Mouse (Mus musculus) induced T-regulatory cell, adult 2 months (primary cell): Measurements from ENCODE around the gene Nudt3.
"Not testable (repeated sequence)": the region's sequence is repeated elsewhere in the genome, so short reads cannot be mapped to it uniquely, and the experiment has no call there.

Source experiments
- DNase-seq: peaks from one replicate; pipeline ENCODE4 v3.0.0-alpha.2; 2012; ENCODE audit warnings: low read depth

Nudt3 gene

DNA sequence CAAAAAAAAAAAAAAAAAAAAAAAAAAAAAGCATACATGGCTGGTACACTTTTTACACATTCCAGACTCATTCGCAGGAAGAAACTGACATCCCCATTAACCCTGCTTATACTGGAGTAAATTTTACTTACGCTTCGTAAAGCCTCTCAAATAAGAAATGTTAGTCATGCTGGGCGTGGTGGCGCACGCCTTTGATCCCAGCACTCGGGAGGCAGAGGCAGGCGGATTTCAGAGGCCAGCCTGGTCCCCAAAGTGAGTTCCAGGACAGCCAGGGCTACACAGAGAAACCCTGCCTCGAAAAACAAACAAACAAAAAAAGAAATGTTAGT lies 12.2 kb upstream of the Nudt3 start:
- DNase-seq = not testable (repeated sequence)

GRCm38 (mm10) chr17:27634871-27635574 lies 11.7 kb upstream of the Nudt3 start, which contains the start of gene RPS10-NUDT3:
RPS10-NUDT3 (minus strand) TSS chr17:27635222.
- peak; percentile 96 for DNase-seq

GRCm38 (mm10) chr17:27629249-27630020 lies 6.1 kb upstream of the Nudt3 start:
- DNase-seq = peak; percentile 88

DNA sequence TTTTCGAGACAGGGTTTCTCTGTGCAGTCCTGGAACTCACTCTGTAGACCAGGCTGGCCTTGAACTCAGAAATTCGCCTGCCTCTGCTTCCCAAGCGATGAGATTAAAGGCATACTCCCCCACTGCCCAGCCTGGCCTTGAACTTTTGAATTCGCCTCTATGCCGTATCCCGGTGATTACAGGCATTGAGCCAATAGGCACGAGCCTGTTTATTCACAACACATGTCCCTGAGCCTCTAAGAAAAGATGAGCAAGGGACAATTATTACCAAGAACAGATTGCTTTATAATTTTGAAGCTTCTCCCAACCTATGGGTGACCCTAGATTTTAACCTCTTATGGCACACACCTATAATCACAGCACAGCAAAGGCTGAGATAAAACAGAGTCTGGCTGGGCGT lies 5.1 kb upstream of the Nudt3 start:
- no peak for DNase-seq

DNA sequence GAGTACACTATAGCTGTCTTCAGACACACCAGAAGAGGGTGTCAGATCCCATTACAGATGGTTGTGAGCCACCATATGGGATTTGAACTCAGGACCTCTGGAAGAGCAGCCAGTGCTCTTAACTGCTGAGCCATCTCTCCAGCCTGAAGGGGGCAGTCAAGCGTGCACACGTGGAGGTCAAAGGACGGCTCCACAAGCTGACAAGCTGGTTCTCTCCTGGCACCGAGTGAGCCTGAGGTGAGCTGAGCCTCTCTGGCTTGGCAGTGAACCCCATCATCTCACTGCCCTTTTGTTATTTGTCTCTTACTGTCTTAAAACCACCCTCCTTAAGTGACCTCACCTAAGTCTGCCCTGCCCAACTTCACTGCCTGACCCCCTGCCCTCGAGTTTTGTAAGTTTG lies 4.2 kb upstream of the Nudt3 start:
- DNase-seq = peak; percentile 52

GRCm38 (mm10) chr17:27626681-27627080 lies 3.4 kb upstream of the Nudt3 start:
- no peak for DNase-seq

- DNase-seq = no peak
Measured at GRCm38 (mm10) chr17:27625455-27626251, 2.4 kb upstream of the Nudt3 start.

DNA sequence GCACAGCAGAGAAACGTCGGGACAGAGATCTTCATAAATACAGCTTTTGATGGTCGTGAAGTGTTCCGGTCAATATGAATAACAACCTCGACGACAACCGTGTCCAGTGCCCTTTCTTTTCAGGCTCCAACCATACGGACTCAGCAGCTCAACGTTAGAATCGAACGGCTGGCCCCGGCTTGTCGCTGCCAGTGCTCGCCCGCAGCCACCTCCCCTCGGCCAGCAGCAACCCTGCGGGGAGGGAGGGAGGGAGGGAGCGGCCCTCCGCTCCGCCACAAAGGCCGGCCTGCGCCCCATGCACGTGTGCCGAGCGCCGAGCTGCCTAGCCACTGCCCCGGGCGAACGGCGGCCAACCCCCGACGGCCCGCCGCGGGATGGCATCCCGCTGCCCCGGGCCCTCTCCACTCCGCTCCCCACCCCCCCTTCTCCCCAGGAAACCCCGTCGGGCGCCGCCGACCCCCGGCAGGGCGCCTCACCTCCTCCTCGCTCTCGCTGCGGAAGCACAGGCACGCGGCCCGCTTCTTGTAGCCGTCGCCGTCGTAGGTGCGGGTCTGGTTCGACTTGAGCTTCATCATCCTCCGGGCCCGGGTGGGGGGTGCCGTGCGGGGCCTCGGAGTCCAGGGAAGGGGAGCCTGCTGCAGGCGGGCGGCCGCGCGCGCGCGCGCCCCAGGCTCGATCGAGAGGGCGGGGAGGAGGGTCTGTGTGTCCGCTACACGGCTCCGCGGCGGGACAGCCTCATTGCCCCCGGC lies 510 bp downstream of the Nudt3 start:
- DNase-seq = peak; percentile 67

GRCm38 (mm10) chr17:27621705-27622531 lies 1.4 kb downstream of the Nudt3 start:
- DNase-seq = peak; percentile 52

DNA sequence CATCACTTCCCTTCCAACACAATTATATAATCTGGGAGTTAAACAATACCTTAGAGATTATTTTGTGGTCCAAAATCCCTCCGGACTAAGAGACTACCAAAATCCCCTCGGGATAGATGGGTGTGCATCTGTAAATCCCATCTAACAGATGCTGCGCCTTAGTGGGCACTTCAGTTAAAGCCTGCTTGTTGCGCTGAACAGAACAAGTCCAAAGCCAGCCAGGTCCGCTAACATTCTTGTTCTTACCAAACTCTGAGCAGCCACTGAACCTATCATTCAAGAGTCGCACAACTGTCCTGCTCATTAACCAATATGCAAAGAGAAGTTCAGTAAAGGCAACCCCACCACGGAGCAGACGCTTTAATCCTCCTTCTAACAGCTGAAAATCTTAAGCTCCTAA lies 2.1 kb downstream of the Nudt3 start:
- no peak for DNase-seq

DNA sequence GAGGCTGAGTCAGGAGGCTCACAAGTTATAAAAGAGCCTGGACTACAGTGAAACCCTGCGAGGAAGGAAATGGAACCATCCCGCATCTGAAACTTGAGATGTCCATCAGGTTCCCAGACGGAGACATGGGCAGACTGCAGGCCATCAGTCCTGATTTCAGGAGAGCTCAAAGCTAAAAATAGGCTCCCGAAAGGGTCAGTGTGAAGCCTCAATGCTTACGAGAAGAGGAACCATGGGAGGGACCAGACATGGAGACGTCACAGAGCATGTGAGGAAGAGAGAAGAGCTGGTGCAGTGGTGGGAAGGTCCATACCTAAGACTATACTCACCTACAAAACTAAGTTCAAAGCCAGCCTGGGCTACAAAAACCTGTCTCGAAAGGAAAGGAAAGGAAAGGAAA lies 7.9 kb downstream of the Nudt3 start:
- no peak for DNase-seq

- no peak for DNase-seq
Measured at GRCm38 (mm10) chr17:27613016-27613415, 10.3 kb downstream of the Nudt3 start.

GRCm38 (mm10) chr17:27611994-27612393 lies 11.3 kb downstream of the Nudt3 start:
- DNase-seq = no peak

GRCm38 (mm10) chr17:27611519-27611884 lies 11.8 kb downstream of the Nudt3 start:
- no peak for DNase-seq

- no peak for DNase-seq
Measured at GRCm38 (mm10) chr17:27610679-27611518, 12.4 kb downstream of the Nudt3 start.

- DNase-seq = no peak
Measured at GRCm38 (mm10) chr17:27609576-27609975, 13.7 kb downstream of the Nudt3 start.

GRCm38 (mm10) chr17:27603522-27604234 lies 19.6 kb downstream of the Nudt3 start:
- DNase-seq = no peak

DNA sequence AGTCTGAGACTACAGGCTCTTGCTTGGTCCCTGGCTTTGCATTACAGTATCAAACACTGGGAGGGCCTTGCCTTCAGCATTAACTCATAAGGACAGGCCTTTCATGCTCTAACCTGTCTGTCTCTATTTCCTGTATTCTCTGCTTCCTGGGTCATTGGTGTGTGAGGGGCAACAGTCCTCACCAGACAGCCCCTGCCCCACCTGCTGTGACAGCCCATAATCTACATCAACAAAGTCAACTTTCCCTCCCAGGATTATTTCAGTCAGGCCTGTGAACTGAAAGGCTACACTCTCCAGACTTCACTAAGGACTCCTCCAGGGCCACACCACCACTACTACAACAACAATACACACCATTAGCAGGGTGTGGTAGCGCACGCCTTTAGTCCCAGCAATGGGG lies 20.3 kb downstream of the Nudt3 start:
- no peak for DNase-seq

DNA sequence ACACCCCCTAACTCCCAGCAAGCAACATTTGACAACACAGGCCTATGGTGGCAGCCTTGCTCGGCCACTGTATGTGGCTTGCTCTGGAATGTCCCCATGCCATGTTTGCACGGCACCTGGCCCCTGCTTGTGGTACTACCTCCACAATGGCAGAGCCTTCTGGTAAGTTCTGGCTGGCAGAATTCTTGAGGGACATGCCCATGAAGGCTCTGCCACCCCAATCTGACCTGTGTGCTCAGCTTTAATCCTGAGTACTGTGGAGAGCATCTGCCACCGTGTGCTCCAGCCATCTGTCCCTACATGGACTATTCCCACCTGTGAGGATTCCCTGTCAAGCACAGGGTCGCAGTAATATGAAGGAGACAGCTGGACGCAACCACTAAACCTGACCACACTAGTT lies 22.4 kb downstream of the Nudt3 start:
- no peak for DNase-seq

DNA sequence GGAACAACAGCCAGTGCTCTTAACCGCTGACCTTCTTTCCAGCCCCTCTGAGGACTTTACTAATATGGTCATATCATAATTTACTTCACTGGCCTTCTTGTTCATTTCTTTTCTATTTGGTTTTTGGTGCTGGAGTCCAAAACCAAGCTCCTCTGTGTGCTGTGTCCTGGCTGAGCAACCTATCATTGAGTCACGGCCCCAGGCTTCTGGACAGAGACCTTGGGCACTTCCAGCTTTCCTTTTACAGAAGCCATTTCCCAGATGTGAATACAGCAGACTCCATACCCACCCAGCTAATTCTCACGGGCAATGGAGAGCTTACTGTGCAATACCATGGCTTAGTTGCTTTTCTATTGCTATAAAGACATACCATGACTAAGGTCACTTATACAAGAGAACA lies 23.0 kb downstream of the Nudt3 start:
- no peak for DNase-seq
